Mouse (Mus musculus): ENCODE data around the gene Gm14399. TPM values are rescaled to one million over a fixed set of nuclear protein-coding genes. Genes with fewer than 3 reads are reported as not detected.
"Not testable (repeated sequence)": the region's sequence is repeated elsewhere in the genome, so short reads cannot be mapped to it uniquely, and the experiment has no call there.

Gene Gm14399
- polyA plus RNA-seq (2015; fragmentation: Nextera tagmentation; extraction: Ambion mirVana): 6.8 and 8.5 TPM in 2 replicates

DNA sequence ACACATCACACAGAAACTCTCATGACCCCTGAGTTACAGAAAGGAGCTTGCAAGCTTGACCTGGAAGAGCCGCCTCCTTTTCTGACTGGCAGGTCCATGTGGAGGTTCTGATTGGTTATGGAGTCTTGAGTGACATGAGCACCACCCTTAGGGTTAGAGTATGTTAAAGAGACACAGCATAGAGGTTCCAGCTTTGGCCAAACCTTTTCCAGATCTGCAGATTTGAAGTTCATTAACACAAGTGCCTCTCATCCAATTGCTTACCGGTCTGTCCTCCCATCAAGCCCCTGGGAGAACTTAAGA is at the start of gene Gm14399:
Gene Gm14399, minus strand, starts transcription at position 20 of the 303 bp plus-strand sequence.
- H3K27ac ChIP-seq; H3K36me3 ChIP-seq; H3K9me3 ChIP-seq; H3K4me1 ChIP-seq; H3K27me3 ChIP-seq; ATAC-seq (ENCODE audit: insufficient number of reproducible peaks, insufficient read depth, low FRiP score, low TSS enrichment, low read depth): not testable (repeated sequence)
- WGBS: 6% methylated on average over 1 of the region's 2 CpGs
- Histone ChIP-seq H3K9ac (peak within 1 kb of the TSS; percentile 64), H3K4me2 (peak within 1 kb of the TSS; percentile 52), H3K4me3 (peak within 1 kb of the TSS; percentile 50)

DNA sequence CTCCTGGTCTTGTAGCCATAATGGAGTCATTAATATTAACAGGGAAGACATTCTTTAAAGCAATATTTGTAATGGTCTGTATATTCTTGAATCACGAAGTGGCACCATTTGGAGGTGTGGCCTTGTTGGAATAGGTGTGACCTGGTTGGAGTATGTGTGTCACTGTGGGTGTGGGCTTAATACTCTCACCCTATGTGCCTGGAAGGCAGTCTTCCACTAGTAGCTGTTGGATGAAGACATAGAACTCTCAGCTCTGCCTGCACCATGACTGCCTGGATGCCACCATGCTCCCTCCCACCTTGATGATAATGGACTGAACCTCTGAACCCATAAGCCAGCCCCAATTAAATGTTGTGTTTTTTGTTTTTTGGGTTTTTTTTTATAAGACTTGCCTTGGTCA is 37.2 kb upstream of the Gm14399 start:
- H3K4me1 ChIP-seq; H3K4me3 ChIP-seq; H3K36me3 ChIP-seq; H3K27me3 ChIP-seq; H3K4me2 ChIP-seq; H3K9ac ChIP-seq; ATAC-seq (ENCODE audit: insufficient number of reproducible peaks, insufficient read depth, low FRiP score, low TSS enrichment, low read depth); H3K9me3 ChIP-seq; H3K27ac ChIP-seq: not testable (repeated sequence)
- 59% methylated on average over 1 of the region's 1 CpGs for WGBS

DNA sequence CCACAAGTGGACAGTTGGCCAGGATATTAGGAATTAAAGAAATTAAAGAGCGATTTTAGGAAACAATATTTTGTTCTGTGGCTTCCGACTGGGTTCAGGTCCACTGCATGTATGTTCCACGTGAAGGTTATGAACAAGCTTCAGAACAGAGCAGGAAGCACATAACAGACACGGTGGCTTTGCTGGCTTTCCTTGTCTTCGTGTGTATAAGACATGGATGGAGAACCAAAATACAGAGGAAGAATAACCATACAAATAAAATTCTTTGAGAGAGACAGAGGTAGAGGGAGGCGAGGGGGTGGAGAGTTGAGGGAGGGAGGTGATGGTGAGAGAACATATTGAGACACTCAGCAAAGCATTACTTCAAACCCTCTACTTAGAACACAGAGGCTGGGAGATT is 34.5 kb upstream of the Gm14399 start:
- Histone ChIP-seq H3K4me1 (no peaks in the 10 kb centered on the region), H3K9ac (no peak overlapping the region), H3K4me3 (no peak overlapping the region), H3K9me3 (no peaks in the 10 kb centered on the region; the same call in 1 of the 2 replicates), H3K36me3 (no peaks in the 10 kb centered on the region), H3K27me3 (no peaks in the 10 kb centered on the region), H3K27ac (no peak overlapping the region), H3K4me2 (no peak overlapping the region)
- 81% methylated on average over 6 of the region's 6 CpGs for WGBS
- ATAC-seq (ENCODE audit: insufficient number of reproducible peaks, insufficient read depth, low FRiP score, low TSS enrichment, low read depth): no peak

DNA sequence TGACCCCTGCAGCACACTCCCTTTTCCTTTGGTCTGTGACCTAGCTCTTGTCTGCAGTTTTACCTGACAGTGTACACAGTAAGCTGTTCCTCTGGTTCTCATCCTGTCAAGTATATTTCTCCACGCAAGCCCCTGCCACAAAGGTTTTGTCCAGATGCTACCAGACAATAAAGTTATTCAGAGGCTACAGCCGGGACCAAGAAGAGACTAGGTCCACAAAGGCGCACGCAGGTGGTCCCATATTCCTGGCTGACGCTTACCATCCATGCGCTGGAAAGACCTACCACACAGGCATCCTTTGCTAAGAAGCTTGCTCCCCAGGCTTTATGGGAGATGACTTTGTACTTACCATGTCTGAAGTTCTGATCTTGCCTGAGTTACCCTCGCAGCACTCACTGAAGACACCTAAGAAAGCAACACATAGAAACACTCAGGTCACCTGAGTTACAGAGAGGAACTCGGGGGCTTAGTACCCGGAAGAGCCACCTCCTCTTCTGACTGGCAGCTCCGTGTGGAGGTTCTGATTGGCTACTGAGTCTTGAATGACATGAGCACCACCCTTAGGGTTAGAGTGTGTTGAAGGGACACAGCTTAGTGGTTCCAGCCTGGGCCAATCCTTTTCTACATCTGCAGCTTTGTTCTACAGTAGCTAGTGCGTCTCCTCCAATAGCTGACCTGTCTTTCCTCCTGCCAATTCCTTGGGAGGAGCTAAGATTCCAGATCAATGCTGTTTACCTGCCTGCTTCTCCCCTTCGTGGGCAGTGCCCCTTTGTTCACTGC is 33.8 kb upstream of the Gm14399 start, which contains the start of gene Gm14443:
Gene Gm14443, minus strand, starts transcription at position 471 of the 780 bp plus-strand sequence.
- not testable (repeated sequence) for H3K4me3 ChIP-seq; H3K4me1 ChIP-seq; H3K27ac ChIP-seq; H3K36me3 ChIP-seq; H3K9me3 ChIP-seq; ATAC-seq (ENCODE audit: insufficient number of reproducible peaks, insufficient read depth, low FRiP score, low TSS enrichment, low read depth); H3K27me3 ChIP-seq; H3K4me2 ChIP-seq; H3K9ac ChIP-seq
- 78% methylated on average over 12 of the region's 12 CpGs for WGBS

DNA sequence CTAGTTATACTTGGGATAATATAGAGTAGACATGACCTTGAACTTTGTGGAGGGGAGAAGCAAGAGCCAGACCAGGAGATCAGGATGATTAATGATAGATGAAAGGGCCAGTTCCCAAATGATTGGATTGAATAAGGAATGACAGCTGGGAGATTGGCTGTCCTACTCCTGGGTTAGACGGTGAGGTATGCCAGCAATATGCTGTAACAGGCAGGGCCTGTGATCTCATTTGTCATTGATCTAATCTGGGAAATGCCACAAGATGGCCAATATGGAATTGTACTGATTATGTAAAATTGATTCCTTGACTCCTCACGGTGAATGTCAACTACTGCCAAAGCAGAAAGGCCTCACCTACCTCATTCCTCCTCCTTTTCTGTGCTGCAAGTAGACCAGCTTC is 32.2 kb upstream of the Gm14399 start:
- H3K9me3 ChIP-seq; H3K4me2 ChIP-seq; ATAC-seq (ENCODE audit: insufficient number of reproducible peaks, insufficient read depth, low FRiP score, low TSS enrichment, low read depth); H3K4me3 ChIP-seq; H3K36me3 ChIP-seq; H3K27me3 ChIP-seq; H3K4me1 ChIP-seq; H3K9ac ChIP-seq; H3K27ac ChIP-seq: not testable (repeated sequence)
- WGBS: 94% methylated on average over 2 of the region's 2 CpGs

DNA sequence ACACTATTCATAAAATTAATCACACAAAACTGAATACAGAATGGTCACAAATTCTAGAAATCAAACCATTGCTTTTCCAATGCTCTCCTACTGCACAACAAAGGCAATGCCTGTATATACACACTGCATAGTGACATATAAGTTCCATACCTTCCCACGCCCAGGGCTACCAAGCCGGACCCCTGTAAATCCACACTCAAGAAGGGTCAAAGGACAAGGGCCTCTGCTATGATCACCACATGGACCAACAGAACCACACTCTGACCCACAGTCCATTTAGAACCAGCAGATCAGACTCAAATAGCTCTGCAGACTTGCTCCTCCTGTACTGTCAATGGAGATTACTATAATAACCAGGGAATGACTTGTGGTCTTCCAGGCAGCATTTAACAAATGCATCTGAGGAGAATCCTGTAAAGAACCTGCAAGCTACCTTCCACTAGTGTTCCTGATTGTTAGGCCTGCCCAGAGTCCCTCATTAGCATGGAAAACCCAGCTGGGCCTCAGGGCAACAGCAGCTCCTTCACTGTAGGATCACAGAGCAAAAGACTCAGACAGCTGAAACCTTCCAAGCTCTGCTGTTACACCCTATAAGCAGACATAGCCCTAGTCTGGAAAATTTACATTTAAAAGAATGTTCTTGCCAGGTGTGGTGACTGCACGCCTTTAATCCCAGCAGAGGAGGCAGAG is 31.2 kb upstream of the Gm14399 start:
- not testable (repeated sequence) for H3K9ac ChIP-seq; H3K4me2 ChIP-seq; H3K4me3 ChIP-seq; H3K9me3 ChIP-seq; H3K27ac ChIP-seq; H3K4me1 ChIP-seq; H3K27me3 ChIP-seq; ATAC-seq (ENCODE audit: insufficient number of reproducible peaks, insufficient read depth, low FRiP score, low TSS enrichment, low read depth); H3K36me3 ChIP-seq
- 88% methylated on average over 3 of the region's 3 CpGs for WGBS

DNA sequence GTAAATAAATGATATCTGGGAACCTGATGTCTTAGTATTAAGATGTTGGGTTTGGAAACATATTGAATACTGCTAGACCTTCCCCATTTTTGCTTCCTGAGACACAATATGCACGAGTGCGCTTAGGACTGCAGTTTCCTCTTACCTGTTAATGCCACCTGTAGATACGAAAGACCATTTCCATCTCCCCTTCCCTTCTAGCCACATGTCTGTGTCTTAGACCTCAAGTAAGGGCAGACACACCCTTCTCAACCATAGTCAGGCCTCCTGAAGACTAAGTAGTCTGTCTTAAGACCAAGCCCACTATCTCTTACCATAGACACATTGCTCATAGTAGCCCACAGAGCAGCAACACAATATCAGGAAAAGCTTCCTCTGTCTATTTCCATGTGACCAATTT is 30.3 kb upstream of the Gm14399 start:
- Histone ChIP-seq H3K4me3 (no peak overlapping the region), H3K4me2 (no peak overlapping the region), H3K27ac (no peak overlapping the region), H3K36me3 (no peaks in the 10 kb centered on the region), H3K9ac (no peak overlapping the region), H3K4me1 (no peaks in the 10 kb centered on the region), H3K9me3 (no peaks in the 10 kb centered on the region), H3K27me3 (no peaks in the 10 kb centered on the region)
- 80% methylated on average over 3 of the region's 3 CpGs for WGBS
- ATAC-seq (ENCODE audit: insufficient number of reproducible peaks, insufficient read depth, low FRiP score, low TSS enrichment, low read depth): no peak

DNA sequence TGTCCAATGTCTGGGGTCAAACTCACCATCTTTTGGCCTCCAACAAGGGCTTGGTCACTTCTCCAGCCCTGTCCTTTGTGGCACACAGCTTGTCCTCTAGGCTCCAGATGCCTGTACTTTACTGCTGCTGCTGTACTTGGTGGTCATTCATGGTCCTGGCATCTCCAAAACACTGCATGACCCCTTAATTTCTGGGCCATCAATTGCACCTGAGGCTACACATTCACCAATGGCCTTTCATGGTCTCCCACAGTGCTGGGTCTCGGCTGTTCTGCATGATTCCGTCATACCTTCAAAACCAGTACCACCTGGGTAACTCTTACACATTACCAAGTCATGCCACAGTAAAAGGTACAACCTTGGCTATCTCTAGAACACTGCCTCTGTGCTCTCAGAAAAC is 25.1 kb upstream of the Gm14399 start:
- not testable (repeated sequence) for H3K9me3 ChIP-seq; H3K9ac ChIP-seq; H3K27me3 ChIP-seq; H3K4me3 ChIP-seq; ATAC-seq (ENCODE audit: insufficient number of reproducible peaks, insufficient read depth, low FRiP score, low TSS enrichment, low read depth); H3K36me3 ChIP-seq; H3K27ac ChIP-seq; H3K4me1 ChIP-seq; H3K4me2 ChIP-seq
- 78% methylated on average over 2 of the region's 2 CpGs for WGBS

DNA sequence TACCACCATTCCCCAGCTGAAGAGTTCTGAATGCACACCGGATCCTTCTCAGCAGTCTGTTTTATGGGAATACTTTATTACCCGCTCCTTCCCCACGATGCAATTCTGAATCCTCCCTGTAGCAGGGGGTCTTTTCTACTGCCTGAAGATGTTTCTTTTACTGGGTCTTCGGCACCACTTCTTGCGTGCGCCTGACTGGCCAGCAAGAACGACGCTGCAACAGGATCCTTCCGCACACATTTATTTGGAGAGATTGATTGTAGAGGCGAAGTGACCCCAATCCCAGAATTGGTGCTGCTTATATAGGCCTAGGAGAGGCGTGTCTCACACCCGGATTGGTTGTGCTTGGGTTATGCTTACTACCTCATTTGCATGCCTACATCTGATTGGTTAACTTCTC is 23.3 kb upstream of the Gm14399 start:
- H3K9me3 ChIP-seq; H3K27me3 ChIP-seq; H3K9ac ChIP-seq; H3K4me1 ChIP-seq; H3K27ac ChIP-seq; H3K36me3 ChIP-seq; ATAC-seq (ENCODE audit: insufficient number of reproducible peaks, insufficient read depth, low FRiP score, low TSS enrichment, low read depth); H3K4me3 ChIP-seq; H3K4me2 ChIP-seq: not testable (repeated sequence)
- 96% methylated on average over 12 of the region's 12 CpGs for WGBS

DNA sequence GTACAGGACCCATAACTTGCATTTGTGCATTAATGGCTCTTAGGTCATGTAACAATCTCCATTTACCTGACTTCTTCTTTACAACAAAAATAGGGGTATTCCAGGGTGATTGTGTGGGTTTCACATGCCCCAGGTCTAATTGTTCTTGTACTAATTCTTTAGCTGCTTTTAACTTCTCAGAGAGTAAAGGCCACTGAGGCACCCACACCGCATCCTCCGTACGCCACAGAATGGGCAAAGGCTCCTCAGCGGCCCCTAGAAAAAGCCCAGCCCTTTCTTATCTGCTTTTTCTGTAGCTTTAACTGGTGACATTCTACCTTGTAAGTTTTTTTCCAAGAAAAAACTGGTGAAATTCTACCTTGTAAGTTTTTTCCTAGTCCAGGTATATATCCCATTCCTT is 19.6 kb upstream of the Gm14399 start:
- ATAC-seq (ENCODE audit: insufficient number of reproducible peaks, insufficient read depth, low FRiP score, low TSS enrichment, low read depth); H3K4me3 ChIP-seq; H3K36me3 ChIP-seq; H3K4me1 ChIP-seq; H3K9ac ChIP-seq; H3K4me2 ChIP-seq; H3K27ac ChIP-seq; H3K27me3 ChIP-seq: not testable (repeated sequence)
- 86% methylated on average over 4 of the region's 4 CpGs for WGBS
- H3K9me3 ChIP-seq: peaks cover 24% of the 10 kb centered on the region

DNA sequence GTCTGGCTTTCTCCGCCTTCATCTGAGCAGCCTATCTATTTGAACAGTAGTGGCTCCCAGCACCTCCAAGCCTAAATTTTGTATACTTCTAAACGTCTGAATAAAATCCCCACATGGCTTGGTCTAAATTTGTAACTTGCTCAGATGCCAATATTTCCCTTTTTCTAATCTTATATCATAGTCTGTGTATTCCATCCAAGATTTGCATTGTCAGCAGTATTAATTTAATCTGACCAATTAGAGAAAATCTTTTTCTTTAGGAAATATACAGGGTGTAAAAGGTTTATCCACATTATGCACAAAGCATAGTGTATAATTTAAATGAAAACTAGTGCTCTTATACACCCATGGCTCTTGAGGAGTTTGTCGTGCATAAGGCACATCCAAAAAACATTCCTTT is 16.8 kb upstream of the Gm14399 start:
- ATAC-seq (ENCODE audit: insufficient number of reproducible peaks, insufficient read depth, low FRiP score, low TSS enrichment, low read depth): no peak
- Histone ChIP-seq H3K27me3 (no peaks in the 10 kb centered on the region), H3K36me3 (no peaks in the 10 kb centered on the region), H3K4me1 (no peaks in the 10 kb centered on the region), H3K9me3 (peaks cover 26% of the 10 kb centered on the region), H3K9ac (no peak overlapping the region), H3K4me2 (no peak overlapping the region), H3K27ac (no peak overlapping the region), H3K4me3 (no peak overlapping the region)
- WGBS: 81% methylated on average over 3 of the region's 3 CpGs

DNA sequence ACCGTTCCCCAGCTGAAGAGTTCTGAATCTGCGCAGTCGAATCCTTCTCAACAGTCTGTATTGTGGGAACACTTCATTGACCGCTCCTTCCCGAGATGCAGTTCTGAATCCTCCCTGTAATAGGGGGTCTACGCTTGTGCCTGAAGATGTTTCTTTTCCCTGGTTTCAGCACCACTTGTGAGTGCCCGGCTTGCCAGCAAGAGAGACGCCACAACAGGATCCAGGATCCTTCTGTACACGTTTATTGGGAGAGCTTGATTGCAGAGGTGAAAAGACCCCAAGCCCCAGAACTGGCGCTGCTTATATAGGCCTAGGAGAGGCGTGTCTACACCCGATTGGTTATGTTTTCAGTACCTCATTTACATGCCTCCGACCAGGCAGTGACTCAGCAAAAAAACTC is 14.9 kb upstream of the Gm14399 start:
- ATAC-seq (ENCODE audit: insufficient number of reproducible peaks, insufficient read depth, low FRiP score, low TSS enrichment, low read depth): no peak
- no peak overlapping the region for H3K4me2 ChIP-seq
- H3K4me3 ChIP-seq: no peak overlapping the region
- H3K9ac ChIP-seq: no peak overlapping the region
- H3K36me3 ChIP-seq: no peaks in the 10 kb centered on the region
- no peak overlapping the region for H3K27ac ChIP-seq
- H3K4me1 ChIP-seq: no peaks in the 10 kb centered on the region
- H3K9me3 ChIP-seq: peaks cover 26% of the 10 kb centered on the region
- H3K27me3 ChIP-seq: no peaks in the 10 kb centered on the region
- 90% methylated on average over 13 of the region's 13 CpGs for WGBS

All from embryonic facial prominence, embryonic 13.5 days (tissue).